Mouse (Mus musculus): ENCODE data around the gene Pold4.

- no peak for TF ChIP-seq CTCF (IDR thresholded peaks at IDR 0.05; ENCODE audit: low read depth)
- TF ChIP-seq EP300 (IDR thresholded peaks at IDR 0.05; ENCODE audit: low read depth) = no peak
Measured at GRCm38 (mm10) chr19:4190831-4191334, 40.8 kb upstream of the Pold4 start, which contains the start of gene Tbc1d10c.

Measured in liver, embryonic 14.5 days (tissue).